Mouse (Mus musculus) small intestine, adult 10 weeks (tissue): ENCODE results near the gene Rasgef1a. TPM values are rescaled to one million over a fixed set of nuclear protein-coding genes. Genes with fewer than 3 reads are reported as not detected.

Experiments used
- polyA plus RNA-seq: library from polyadenylated mRNA; stranded (reverse); fragments of 350-450 nt; fragmentation: Illumina TruSeq; extraction: RNeasy Lipid Tissue Mini Kit (QIAGEN cat#74804); gene quantifications from one replicate; pipeline ENCODE4 v1.2.3, GENCODE M21; 2014; ENCODE audit warnings: low replicate concordance

The Rasgef1a gene
- 0.30 TPM for polyA plus RNA-seq

GRCm38 (mm10) chr6:118010756-118011615 is at the start of gene Rasgef1a:
TSS of gene Rasgef1a (plus strand) at chr6:118011438.

DNA sequence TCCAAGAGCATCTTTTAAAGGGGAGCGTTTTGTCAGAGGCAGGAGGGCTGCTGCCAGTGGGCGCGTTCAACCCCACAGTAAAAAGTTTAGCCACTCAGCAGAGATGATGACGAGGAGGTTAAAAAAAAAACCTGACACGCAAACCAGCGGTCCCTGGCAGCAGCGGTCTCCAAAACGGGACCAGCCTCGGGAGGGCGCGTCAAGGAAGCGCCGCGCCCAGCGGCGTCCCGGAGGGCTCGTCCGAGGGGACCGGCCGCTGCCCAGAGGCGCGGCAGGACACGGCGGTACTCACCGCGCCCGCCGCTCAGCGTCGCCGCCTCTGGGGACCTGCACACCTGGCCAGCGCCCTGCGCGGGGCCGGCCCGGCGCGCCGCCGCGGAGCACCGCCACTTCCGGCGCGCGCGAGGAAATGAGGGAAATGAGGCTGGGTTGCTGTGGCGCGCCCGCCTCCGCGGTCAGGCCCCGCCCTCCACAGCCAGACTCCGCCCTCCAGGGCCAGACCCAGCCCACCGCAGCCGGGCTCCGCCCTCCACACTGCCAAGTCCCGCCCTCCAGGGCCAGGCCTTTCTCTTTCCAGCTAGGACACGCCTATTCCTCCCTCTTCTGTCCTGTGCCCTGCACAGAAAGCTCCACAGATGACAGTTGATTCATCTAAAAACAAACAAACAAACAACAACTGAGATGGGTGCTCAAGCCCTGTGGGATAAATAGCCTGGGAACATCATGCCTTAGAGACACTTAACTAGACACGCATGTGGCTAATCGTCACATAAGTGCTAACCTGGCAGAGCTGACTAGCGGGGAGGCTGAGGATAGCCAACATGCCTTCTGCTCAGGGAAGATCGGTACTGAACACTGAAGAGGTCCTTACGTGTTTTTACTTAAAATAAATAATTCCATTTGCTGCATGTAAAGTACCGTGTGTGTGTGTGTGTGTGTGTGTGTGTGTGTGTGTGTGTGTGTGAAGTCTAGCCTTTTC is 127.8 kb downstream of the Rasgef1a start, which contains the start of gene Csgalnact2:
TSS of gene Csgalnact2 (minus strand) at position 410 of the 979 bp plus-strand sequence.

Other genes with a start within 250 kb of the Rasgef1a start
- gene Zfp637, start 170.3 kb upstream of the Rasgef1a start, polyA plus RNA-seq: 8.0 TPM
- 28.3 TPM for gene Zfp239, start 149.3 kb upstream of the Rasgef1a start, polyA plus RNA-seq
- 573 TPM for gene Hnrnpf, start 111.1 kb upstream of the Rasgef1a start, polyA plus RNA-seq
- not detected for gene Fxyd4, start 73.7 kb upstream of the Rasgef1a start, polyA plus RNA-seq
- 19.3 TPM for gene Csgalnact2, start 127.7 kb downstream of the Rasgef1a start, polyA plus RNA-seq
- gene Ret, start 186.3 kb downstream of the Rasgef1a start, polyA plus RNA-seq: 3.0 TPM